ENCODE assay signal across 9 mouse cellular contexts in the genomic region with DNA sequence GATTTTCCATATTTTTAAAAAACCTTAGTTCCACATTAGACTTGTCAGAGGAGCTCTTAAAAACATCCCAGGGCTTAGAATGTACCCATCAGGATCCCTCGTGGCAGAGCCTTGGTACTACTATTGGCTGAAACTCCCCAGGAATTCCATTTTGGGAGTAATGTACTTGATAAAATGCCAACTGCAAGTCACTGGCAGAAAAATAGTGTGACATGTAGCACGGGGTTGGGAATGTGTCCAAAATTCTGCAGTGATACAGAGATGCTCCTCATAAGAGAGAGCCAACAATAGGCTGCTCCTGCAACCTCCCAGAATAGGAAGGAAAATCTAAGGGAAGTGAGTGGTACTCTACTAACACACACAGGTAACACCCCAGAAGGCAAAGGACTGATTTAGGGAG.
A peak's percentile ranks its signal among the peaks of the same experiment; 100 is the strongest.
DNase-seq lines count a peak whose midpoint lies in the region; TF ChIP-seq lines count a peak whose summit lies in the region.
"Had no signal": no experiment of that assay in that cellular context is flagged by ENCODE, and none has a peak within 500 bp of the region (broad histone marks: within the 10 kb centered on the region; RNA-seq: fewer than 3 reads in every experiment).

No protein-coding gene starts in this region.

- H3K27ac ChIP-seq in kidney, adult 2 months (ENCODE audit: insufficient read depth, low read depth, low read length) = no peak overlapping the region

- peak; percentile 40 for DNase-seq in kidney, adult 2 months
- DNase-seq in kidney, adult 8-10 months = no peak
- peak; percentile 78 for DNase-seq in brain, embryonic 14.5 days (ENCODE audit: low read depth)
- peak; percentile 75 to 81 for DNase-seq in cerebellum, postnatal 14 days
- DNase-seq in layer of hippocampus, adult 9-11 months = peak; percentile 46
- no peak for DNase-seq in liver
- no peak for DNase-seq in gastrocnemius, postnatal 36 days
- DNase-seq: thymus, postnatal 14 days had no signal

- intact Hi-C loops in gastrocnemius, postnatal 36 days (cut with DNase I) = no loop called here

- no peak overlapping the region for H3K4me3 ChIP-seq in kidney, adult 2 months (ENCODE audit: insufficient read depth, low read depth, low read length)

- WGBS in kidney, adult 2 months = 56% methylated on average over 2 of the region's 2 CpGs

- no peak for TF ChIP-seq CTCF in kidney, adult 2 months (conservative IDR thresholded peaks at IDR 0.05; ENCODE audit: insufficient read depth, insufficient read length, low read depth, low read length)
- TF ChIP-seq CTCF in brain, embryonic 14.5 days (IDR thresholded peaks at IDR 0.05; ENCODE audit: borderline replicate concordance, extremely low read depth, insufficient read depth, insufficient read length) = no peak

- no peak for TF ChIP-seq POLR2A in kidney, adult 2 months (IDR thresholded peaks at IDR 0.05; ENCODE audit: low read depth, low read length)
- TF ChIP-seq POLR2A in brain, embryonic 14.5 days (IDR thresholded peaks at IDR 0.05; ENCODE audit: borderline replicate concordance, extremely low read depth, insufficient read depth, insufficient read length, poor library complexity, severe bottlenecking) = no peak

- H3K36me3 ChIP-seq in kidney, adult 2 months (ENCODE audit: control insufficient read depth, insufficient read depth, low read length) = no peaks in the 10 kb centered on the region
- H3K36me3 ChIP-seq: G1E had no signal

- no peaks in the 10 kb centered on the region for H3K27me3 ChIP-seq in kidney, adult 2 months (replicated peaks; ENCODE audit: control insufficient read depth, insufficient read depth, low read length)

- H3K4me1 ChIP-seq in kidney, adult 2 months (ENCODE audit: control insufficient read depth, insufficient read depth, low read length) = no peaks in the 10 kb centered on the region

Comparison
In these comparisons a context has a peak if more than half of its experiments do, and no peak if none do; other contexts are left out.
1. DNase-seq: peak in kidney, adult 2 months (single experiment), brain, embryonic 14.5 days (single experiment), cerebellum, postnatal 14 days (2 of 2) and layer of hippocampus, adult 9-11 months (single experiment); none in kidney, adult 8-10 months (0 of 2), liver (single experiment) and gastrocnemius, postnatal 36 days (0 of 2).